Mouse (Mus musculus) testis, adult 10 weeks (tissue): ENCODE results near the gene Vwa7. TPM values are rescaled to one million over a fixed set of nuclear protein-coding genes. Genes with fewer than 3 reads are reported as not detected.

Experiments
- polyA plus RNA-seq: library from polyadenylated mRNA; stranded (reverse); fragments of 350-450 nt; fragmentation: Illumina TruSeq; extraction: RNeasy Lipid Tissue Mini Kit (QIAGEN cat#74804); gene quantifications from one replicate; pipeline ENCODE4 v1.2.3, GENCODE M21; 2014; ENCODE audit warnings: low read depth, low replicate concordance

The Vwa7 gene
- polyA plus RNA-seq, result 0.15 TPM

DNA sequence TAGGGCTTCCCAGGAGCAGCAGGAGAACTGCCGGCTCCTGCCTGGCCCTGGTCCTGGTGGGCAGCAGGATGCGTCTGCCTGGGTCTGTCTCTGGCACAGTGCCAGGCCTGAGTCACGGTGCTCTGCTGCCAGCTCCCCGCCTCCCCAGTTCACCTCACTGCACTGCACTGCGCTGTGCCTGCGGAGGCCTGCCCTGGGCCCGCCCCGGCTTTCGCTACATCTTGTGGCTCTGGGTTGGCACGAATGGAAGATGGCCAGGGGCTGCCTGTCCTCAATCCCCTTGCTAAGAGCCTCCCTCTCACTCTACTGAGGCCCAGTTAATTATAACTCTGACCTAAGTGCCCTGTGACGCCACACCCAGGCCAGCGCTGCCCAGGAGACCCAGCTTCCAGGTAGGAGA lies at the start of gene Vwa7:
Gene Vwa7 (plus strand): TSS at position 204 of the 400 bp plus-strand sequence.

DNA sequence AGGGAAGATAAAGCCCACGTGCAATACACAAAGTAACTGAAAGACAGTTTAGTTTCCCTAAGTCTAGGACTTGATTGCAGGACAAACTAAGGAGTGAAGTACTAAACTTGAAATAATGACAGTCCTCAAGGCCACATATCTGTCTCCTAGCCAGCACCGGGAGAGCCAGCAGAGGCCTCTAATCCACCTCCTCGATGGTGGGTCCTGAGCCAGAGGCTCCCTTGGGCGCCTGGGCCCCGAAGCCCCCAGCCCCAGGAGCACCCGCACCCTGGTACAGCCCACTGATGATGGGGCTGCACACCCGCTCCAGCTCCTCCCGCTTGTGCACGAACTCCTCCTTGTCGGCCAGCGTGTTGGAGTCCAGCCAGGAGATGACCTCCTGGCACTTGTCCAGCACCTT lies 46.6 kb upstream of the Vwa7 start, which contains the start of gene Gm20481:
Gene Gm20481 (plus strand): TSS at position 91 of the 400 bp plus-strand sequence.

DNA sequence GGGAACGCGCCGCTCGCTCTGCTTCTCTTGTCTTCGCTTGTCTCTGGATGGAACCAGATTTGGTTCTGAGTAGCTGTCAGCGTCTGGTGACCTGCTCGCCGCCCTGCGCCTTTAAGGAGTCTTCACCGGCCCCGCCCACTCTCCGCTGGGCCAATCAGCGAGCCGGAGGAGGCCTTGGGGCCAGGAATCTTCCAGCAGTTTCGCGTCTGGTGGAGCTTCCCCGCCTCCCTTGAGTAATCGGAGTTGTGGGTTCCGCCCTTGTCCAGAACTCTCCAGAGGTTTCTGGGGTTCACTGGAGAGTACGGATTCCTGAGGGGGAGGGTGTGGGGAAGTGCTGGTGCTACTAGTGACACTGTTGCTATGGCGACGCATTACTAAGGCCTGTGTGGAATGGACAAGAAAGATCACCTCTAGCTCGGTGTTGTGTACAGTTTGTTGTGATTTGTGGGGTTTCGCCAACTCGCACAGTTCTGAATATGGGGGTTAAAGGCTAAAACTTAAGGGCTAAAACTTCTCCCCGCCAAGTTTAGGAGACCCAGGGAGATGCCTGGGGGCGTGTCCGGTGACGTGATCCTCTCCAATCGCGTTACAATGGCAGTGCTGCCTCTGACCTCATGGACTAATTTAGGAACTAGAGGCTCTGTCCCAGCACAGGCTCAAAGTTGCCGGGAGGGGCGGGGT lies 44.2 kb upstream of the Vwa7 start, which contains the start of the genes Hspa1a and Hspa1l:
Gene Hspa1a (minus strand): TSS at position 88 of the 681 bp plus-strand sequence.
Gene Hspa1l (plus strand): TSS at position 635 of the 681 bp plus-strand sequence.

DNA sequence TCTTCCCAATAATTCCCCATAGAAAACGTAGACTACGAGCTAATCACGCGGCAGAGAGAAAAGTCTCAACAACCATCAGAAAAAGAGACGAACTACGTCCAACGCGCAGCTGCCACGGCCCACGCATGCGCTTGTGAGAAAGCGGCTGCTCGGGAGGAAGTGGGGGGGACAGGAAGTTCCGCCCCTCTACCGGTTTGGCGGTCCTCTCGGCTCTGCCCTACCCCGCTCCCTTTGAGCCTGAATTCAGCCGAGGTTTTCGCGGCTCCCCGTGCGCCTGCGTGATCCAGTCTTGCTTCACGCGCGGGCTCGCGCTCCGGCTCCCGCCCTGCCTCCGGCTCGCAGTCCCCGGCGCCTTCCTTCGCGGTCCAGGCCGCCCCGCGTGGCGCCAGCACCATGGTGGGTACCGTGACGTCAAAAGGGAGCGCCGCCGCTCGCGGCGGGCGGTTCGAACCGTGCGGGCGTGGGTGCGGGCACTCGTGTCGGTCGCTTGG lies 34.6 kb upstream of the Vwa7 start, which contains the start of gene Lsm2:
Gene Lsm2 (plus strand): TSS at position 173 of the 491 bp plus-strand sequence.

DNA sequence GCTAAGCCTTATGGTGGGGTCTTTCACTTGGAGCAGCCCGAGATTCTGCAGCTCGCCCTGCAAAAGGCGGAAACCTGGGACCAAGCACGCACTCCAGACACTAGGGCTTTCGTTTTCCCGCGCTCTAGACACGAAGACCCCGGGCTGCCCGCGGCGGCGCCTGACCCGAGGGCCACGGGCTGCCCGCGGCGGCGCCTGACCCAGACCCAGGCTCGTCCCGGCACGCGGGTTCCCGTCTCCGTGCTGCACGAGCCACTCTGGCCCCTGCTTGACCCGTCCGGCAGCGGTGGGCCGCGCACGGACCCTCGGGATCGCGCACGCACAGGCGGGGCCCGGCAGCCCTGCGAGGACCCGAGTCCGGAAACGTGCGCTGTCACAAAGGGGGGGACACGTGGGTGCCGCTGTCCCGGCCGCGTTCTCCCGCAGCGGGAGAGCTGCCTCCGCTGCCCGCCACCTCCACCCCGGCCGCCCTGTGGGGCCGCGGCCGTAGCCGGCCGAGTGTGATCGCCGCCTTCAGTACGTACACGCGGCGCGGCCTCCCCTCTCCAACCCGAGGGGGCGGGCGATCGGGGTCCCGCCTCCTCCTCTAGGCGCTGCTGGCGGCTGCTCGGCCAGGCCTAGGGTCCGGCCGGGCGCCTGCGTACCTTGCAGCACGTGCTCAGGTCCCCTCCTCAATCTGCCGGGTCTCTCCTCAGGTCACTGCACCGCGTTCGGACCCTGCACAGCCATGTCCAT lies 15.5 kb upstream of the Vwa7 start, which contains the start of gene Vars:
Gene Vars (plus strand): TSS at position 271 of the 735 bp plus-strand sequence.

DNA sequence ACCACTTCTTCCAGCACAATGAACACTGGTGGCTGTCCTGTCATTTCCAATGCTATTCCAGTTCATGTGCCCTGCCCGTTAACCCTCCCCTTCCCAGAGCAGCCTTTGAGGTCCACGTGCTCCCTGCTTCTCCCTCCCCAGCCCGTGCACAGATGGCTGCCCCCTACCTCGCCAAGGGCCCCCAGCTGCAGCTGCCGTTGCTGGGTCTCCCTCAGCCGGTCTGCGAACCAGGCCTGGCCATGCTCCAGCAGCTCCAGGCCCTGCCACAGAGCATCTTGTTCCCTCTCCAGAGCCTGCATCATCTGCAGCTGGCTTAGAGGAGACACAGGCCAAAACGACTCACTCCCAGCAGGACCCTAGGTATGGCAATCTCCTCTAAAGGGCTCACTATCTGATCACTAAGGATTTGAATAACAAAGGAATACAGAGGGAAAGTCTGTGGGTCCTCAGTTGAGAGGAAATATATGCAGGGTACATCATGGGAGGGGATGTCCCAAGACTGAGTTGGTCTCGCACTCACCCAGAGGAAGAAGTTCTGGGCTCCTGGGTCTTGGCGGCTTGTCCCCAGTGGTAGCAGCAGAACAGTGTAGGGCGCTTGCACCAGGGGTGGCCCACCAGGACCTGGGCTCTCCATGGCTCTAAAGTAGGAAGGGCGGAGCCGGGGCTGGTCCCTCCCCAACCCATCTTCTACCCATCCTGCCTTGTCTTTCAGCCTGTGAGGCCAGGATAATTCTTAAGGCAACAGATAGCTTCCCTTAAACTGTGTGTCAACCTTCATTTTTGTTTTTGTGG lies 11.1 kb downstream of the Vwa7 start, which contains the start of gene Sapcd1:
Gene Sapcd1 (minus strand): TSS at position 740 of the 792 bp plus-strand sequence.

DNA sequence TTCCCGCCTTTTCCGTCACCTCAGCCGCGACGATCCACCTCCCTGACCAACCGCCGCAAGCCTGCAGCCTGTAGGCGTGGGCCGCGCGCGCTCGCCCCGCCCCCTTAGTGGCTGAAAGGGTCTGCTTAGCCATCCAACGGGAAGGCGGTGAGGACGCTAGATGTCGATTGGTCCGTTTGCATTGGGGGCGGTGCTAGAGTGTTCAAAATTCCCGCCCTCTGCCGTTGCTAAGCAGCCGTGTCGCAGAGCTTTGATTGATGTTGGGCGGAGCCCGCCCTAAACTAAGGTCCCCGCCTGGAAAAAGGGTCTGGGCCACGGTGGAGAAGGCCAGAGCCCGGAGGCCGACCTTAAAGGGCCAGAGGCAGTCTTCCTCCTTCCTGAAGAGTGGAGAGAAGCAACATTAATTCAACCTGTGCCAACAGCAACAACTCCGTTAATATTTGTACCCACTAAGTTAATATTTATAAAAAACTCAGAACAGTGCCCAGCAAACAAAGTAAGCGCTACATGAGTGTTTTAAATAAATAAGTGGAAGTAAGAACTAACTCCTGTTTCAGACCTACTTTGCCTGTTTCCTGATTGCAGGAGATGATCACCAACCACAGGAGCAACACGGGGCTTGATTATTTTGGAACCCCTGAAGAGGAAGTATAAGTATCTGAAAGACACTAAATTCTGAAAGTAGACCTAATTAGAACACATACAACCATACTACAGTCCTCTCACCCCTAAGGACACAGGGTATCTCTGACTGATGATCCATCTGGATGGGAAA lies 30.5 kb downstream of the Vwa7 start, which contains the start of gene Msh5:
Gene Msh5 (minus strand): TSS at position 65 of the 775 bp plus-strand sequence.

DNA sequence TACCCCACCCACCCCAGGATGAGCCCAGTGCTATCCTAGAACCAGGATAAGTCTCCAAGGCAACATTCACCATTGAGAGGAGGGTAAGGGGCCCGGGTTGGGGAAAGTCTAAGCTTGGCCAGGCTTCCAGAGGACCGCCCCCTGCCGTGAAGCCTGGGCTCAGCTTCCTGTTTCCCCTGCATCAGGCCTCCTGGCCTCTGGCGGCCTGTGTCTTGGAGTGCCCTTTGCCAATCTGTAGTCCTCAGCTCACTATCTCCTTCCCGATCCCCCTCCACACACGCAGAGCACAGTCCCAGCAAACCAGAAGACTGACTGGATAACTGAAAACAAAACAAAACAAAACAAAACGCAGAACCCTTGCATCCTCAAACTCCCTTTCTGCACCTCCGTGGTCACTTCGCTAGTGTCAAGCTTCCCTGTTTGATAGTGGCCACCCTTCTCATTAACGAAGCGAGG lies 33.2 kb downstream of the Vwa7 start, which contains the start of gene Clic1:
Gene Clic1 (plus strand): TSS at position 406 of the 456 bp plus-strand sequence.

DNA sequence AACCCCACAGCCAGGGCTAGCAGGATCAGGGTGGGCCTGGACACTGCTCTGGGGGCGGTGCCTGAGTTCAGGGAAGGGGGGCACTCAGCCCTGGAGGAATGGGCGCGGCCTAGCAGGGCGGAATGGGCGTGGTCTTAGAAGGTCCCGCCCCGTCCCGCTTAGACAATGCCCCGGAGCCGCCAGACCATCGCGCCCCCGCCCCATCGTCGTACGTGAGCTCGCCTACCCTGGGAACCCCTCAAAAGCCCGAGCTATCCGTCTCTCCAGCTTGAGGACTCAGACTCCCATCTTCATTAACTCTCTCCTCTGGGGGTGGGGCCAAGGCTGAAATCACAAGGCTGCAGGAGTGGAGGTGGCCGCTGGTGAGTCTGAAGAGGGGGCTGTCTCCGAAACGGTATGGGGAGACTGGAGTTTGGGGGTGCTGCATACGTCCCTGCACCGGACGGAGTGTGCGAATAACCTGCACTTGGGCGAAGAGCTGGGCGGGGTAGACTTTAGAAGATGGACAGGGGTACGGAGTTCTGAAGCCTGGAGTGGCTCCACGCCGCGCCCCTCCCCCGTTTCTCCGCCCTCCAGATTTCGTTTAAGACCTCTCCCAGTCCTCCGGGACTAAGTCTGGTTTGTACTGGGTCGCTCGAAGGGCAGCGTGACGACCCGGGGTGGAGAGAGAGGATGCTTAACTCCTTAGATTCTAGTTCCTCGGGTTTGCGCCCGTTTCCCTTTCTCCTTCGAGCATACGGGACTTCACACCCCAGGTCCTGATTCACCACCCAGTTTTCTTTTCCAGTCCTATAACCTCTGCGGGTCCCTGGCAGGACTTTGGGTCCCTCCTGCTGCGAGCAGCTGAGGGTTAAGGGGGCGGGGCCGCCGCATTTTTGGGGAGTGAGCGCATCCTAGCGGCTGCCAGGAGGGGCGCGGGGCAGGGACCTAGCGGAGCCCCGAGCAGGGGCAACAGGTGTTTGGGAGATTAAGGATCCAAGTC lies 42.8 kb downstream of the Vwa7 start, which contains the start of gene Ddah2:
Gene Ddah2 (plus strand): TSS at position 125 of the 982 bp plus-strand sequence.

DNA sequence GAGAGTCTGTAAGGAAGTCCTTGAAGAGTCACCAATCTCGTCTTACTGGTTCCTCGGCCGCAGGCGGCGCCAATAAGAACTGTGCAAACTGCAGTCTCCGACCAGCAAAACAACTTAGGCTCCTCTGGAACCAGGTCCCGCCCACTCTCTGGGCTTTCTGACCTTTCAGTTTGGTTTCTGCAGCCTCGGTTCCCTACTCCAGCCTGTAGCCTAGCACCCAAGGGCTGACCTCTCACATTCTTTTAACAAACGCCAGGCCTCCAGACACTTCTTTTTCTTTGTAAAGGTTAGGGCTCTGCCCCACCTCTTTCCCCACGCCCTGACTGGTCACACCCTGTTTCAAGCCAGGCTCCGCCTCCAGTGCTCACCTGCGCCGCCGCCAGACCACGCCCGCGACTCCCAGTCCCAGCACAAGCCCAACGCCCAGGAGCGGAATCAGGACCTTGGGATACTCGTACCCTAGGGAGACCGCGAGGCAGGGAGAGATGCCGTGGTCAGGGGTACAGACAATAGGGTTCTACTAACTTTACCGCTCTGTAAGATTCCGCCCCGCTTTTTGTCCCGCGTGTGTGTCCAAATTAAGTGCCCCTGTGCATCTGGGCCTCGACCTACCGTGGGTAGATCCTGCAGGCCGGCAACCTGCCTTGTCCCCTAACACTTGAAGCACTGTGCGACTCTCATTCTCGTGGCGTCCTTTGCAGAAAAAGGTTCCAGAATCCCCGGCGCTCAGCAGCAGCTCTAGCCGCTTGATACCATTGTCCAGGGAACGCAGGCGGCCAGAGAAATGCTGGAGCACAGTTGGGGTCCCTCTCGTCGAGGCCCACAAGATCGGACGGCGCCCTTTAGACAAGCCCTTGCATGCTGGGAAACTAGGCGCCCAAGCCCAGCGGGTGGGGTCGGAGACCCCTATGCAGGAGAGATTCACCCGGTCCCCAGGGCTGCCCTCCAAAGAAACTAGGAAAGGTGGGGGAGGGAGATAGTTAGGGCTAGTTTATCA lies 48.9 kb downstream of the Vwa7 start, which contains the start of gene Ly6g6c:
Gene Ly6g6c (plus strand): TSS at position 438 of the 997 bp plus-strand sequence.

DNA sequence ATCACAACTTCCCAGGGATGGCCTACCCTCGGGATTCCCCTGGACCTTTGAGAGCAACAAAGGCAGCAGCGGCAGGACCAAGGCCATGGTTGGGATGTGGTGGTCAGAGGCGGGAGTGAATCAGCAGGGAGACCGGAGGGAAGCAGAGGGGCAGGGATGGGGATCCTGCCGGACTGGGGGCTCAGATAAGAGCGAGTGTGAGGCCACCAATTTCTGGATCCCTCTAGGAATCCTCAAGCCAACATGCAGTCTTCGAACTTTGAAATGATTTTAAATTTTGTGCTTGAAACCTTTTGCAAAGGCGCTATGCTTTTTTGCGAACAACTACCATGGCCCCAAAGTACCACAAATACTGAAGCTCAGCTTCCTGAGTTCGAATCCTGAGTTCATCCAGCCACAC lies 49.7 kb downstream of the Vwa7 start, which contains the start of gene Mpig6b:
Gene Mpig6b (minus strand): TSS at position 101 of the 400 bp plus-strand sequence.

Other genes starting within 250 kb of the Vwa7 start
- not detected for gene Cyp21a1, start 212.0 kb upstream of the Vwa7 start, polyA plus RNA-seq
- gene Stk19, start 179.6 kb upstream of the Vwa7 start, polyA plus RNA-seq, result 8.2 TPM
- gene Dxo, start 179.6 kb upstream of the Vwa7 start, polyA plus RNA-seq, result 5.8 TPM
- 7.9 TPM for gene Skiv2l, start 166.4 kb upstream of the Vwa7 start, polyA plus RNA-seq
- gene Nelfe, start 166.2 kb upstream of the Vwa7 start, polyA plus RNA-seq, result 10.0 TPM
- 0.43 TPM for gene Cfb, start 154.1 kb upstream of the Vwa7 start, polyA plus RNA-seq
- 0.18 TPM for gene Zbtb12, start 137.1 kb upstream of the Vwa7 start, polyA plus RNA-seq
- 0.08 TPM for gene Gm20547, start 134.5 kb upstream of the Vwa7 start, polyA plus RNA-seq
- gene C2, start 118.3 kb upstream of the Vwa7 start, polyA plus RNA-seq, result 6.5 TPM
- 25.4 TPM for gene Ehmt2, start 118.1 kb upstream of the Vwa7 start, polyA plus RNA-seq
- not detected for gene Slc44a4, start 102.1 kb upstream of the Vwa7 start, polyA plus RNA-seq
- 0.41 TPM for gene Neu1, start 85.3 kb upstream of the Vwa7 start, polyA plus RNA-seq
- gene Hspa1b, start 57.3 kb upstream of the Vwa7 start, polyA plus RNA-seq, result 0.56 TPM
- gene Gm20481, start 46.7 kb upstream of the Vwa7 start, polyA plus RNA-seq, result not detected
- gene Hspa1a, start 44.4 kb upstream of the Vwa7 start, polyA plus RNA-seq, result 0.57 TPM
- gene Hspa1l, start 43.9 kb upstream of the Vwa7 start, polyA plus RNA-seq, result 215 TPM
- gene Lsm2, start 34.7 kb upstream of the Vwa7 start, polyA plus RNA-seq, result 115 TPM
- 53.6 TPM for gene Vars, start 15.6 kb upstream of the Vwa7 start, polyA plus RNA-seq
- gene Sapcd1, start 11.4 kb downstream of the Vwa7 start, polyA plus RNA-seq, result not detected
- gene Msh5, start 30.2 kb downstream of the Vwa7 start, polyA plus RNA-seq, result 8.7 TPM
- gene Clic1, start 33.4 kb downstream of the Vwa7 start, polyA plus RNA-seq, result 10.5 TPM
- 0.56 TPM for gene Ddah2, start 42.5 kb downstream of the Vwa7 start, polyA plus RNA-seq
- gene Ly6g6c, start 48.8 kb downstream of the Vwa7 start, polyA plus RNA-seq, result 19.3 TPM
- 1.5 TPM for gene Mpig6b, start 49.6 kb downstream of the Vwa7 start, polyA plus RNA-seq
- gene Ly6g6e, start 60.3 kb downstream of the Vwa7 start, polyA plus RNA-seq, result not detected
- gene Ly6g6d, start 61.5 kb downstream of the Vwa7 start, polyA plus RNA-seq, result not detected
- not detected for gene Ly6g6f, start 69.0 kb downstream of the Vwa7 start, polyA plus RNA-seq
- 8.2 TPM for gene Abhd16a, start 72.7 kb downstream of the Vwa7 start, polyA plus RNA-seq
- not detected for gene Ly6g5c, start 91.7 kb downstream of the Vwa7 start, polyA plus RNA-seq
- gene Ly6g5b, start 98.8 kb downstream of the Vwa7 start, polyA plus RNA-seq, result not detected
- gene Gpank1, start 104.9 kb downstream of the Vwa7 start, polyA plus RNA-seq, result 8.7 TPM
- gene Csnk2b, start 105.5 kb downstream of the Vwa7 start, polyA plus RNA-seq, result 948 TPM
- 0.28 TPM for gene D17H6S53E, start 109.8 kb downstream of the Vwa7 start, polyA plus RNA-seq
- gene Apom, start 115.5 kb downstream of the Vwa7 start, polyA plus RNA-seq, result not detected
- 44.2 TPM for gene Bag6, start 118.6 kb downstream of the Vwa7 start, polyA plus RNA-seq
- gene Prrc2a, start 148.3 kb downstream of the Vwa7 start, polyA plus RNA-seq, result 14.1 TPM
- gene Aif1, start 159.5 kb downstream of the Vwa7 start, polyA plus RNA-seq, result 379 TPM
- gene Lst1, start 171.9 kb downstream of the Vwa7 start, polyA plus RNA-seq, result not detected
- not detected for gene Ltb, start 177.9 kb downstream of the Vwa7 start, polyA plus RNA-seq
- not detected for gene Tnf, start 185.4 kb downstream of the Vwa7 start, polyA plus RNA-seq
- not detected for gene Lta, start 188.8 kb downstream of the Vwa7 start, polyA plus RNA-seq
- not detected for gene Gm16181, start 204.3 kb downstream of the Vwa7 start, polyA plus RNA-seq
- 10.2 TPM for gene Atp6v1g2, start 217.1 kb downstream of the Vwa7 start, polyA plus RNA-seq
- 0.56 TPM for gene Nfkbil1, start 219.2 kb downstream of the Vwa7 start, polyA plus RNA-seq
- 7.1 TPM for gene Ddx39b, start 225.2 kb downstream of the Vwa7 start, polyA plus RNA-seq
- gene H2-D1, start 246.2 kb downstream of the Vwa7 start, polyA plus RNA-seq, result 2.8 TPM